Mouse (Mus musculus) left cerebral cortex, adult 2 months (tissue): ENCODE results near the gene Npnt. TPM values are rescaled to one million over a fixed set of nuclear protein-coding genes. Genes with fewer than 3 reads are reported as not detected.

ENCODE experiments used
- DNase-seq, 2 experiments: peaks; one replicate each; pipeline ENCODE4 v3.0.0; 2021 to 2022; ENCODE audit warnings: low spot score in 2 of 2, mixed read lengths in 1 of 2; ENCODE audit errors: extremely low spot score in 1 of 2
- H3K27ac ChIP-seq: fragments of 200-600 bp; 2 replicates; pipeline ENCODE4 v1.8.1; 2022
- H3K4me3 ChIP-seq: fragments of 200-600 bp; 2 replicates; pipeline ENCODE4 v1.8.1; 2022
- CTCF ChIP-seq: fragments of 200-600 bp; IDR thresholded peaks from 2 replicates; pipeline ENCODE4 v1.8.1; 2022; ENCODE audit warnings: antibody characterized with exemption, mild to moderate bottlenecking, moderate library complexity
- intact Hi-C: fragments of 180-260 bp; cut with DNase I; formaldehyde crosslinking; loops from one replicate; pipeline ENCODE4 v1.15.1; 2025
- total RNA-seq, 2 experiments: library from RNA; stranded (reverse); gene quantifications; 2 replicates each; pipeline ENCODE4 v1.2.3; 2021

Npnt gene
- total RNA-seq, 2 experiments from 2014 or later: 14.5 to 18.4 TPM

- no peak for TF ChIP-seq CTCF
- H3K4me3 ChIP-seq: no peak overlapping the region
- no peak for DNase-seq
- intact Hi-C loops: no loop called here
- H3K27ac ChIP-seq: no peak overlapping the region
These were observed 18.6 kb downstream of the Npnt start for GRCm38 (mm10) chr3:132931526-132931925.

GRCm38 (mm10) chr3:132929866-132930265 lies 20.2 kb downstream of the Npnt start:
- no peak overlapping the region for H3K27ac ChIP-seq
- intact Hi-C loops: no loop called here
- no peak overlapping the region for H3K4me3 ChIP-seq
- TF ChIP-seq CTCF: no peak
- no peak for DNase-seq

GRCm38 (mm10) chr3:132928186-132928585 lies 21.9 kb downstream of the Npnt start:
- no peak for DNase-seq
- intact Hi-C loops: no loop called here
- Histone ChIP-seq H3K27ac (no peak overlapping the region), H3K4me3 (no peak overlapping the region)
- no peak for TF ChIP-seq CTCF

- H3K4me3 ChIP-seq: no peak overlapping the region
- no peak overlapping the region for H3K27ac ChIP-seq
- DNase-seq: no peak
- TF ChIP-seq CTCF: no peak
- intact Hi-C loops: no loop called here
These were observed 30.3 kb downstream of the Npnt start for GRCm38 (mm10) chr3:132919798-132920197.

- no peak for DNase-seq
- H3K4me3 ChIP-seq: no peak overlapping the region
- no peak for TF ChIP-seq CTCF
- H3K27ac ChIP-seq: no peak overlapping the region
- intact Hi-C loops: no loop called here
These were observed 30.9 kb downstream of the Npnt start for GRCm38 (mm10) chr3:132919240-132919639.

- DNase-seq: no peak
- no peak for TF ChIP-seq CTCF
- no peak overlapping the region for H3K27ac ChIP-seq
- intact Hi-C loops: no loop called here
- H3K4me3 ChIP-seq: no peak overlapping the region
These were observed 32.6 kb downstream of the Npnt start for GRCm38 (mm10) chr3:132917356-132918090.

GRCm38 (mm10) chr3:132915661-132916060 lies 34.4 kb downstream of the Npnt start:
- DNase-seq: no peak
- Histone ChIP-seq H3K4me3 (no peak overlapping the region), H3K27ac (no peak overlapping the region)
- TF ChIP-seq CTCF: no peak
- intact Hi-C loops: no loop called here

GRCm38 (mm10) chr3:132912420-132912819 lies 37.7 kb downstream of the Npnt start:
- Histone ChIP-seq H3K4me3 (no peak overlapping the region), H3K27ac (no peak overlapping the region)
- TF ChIP-seq CTCF: no peak
- no peak for DNase-seq
- intact Hi-C loops: no loop called here

- no peak for DNase-seq
- Histone ChIP-seq H3K4me3 (no peak overlapping the region), H3K27ac (no peak overlapping the region)
- intact Hi-C loops: no loop called here
- TF ChIP-seq CTCF: no peak
These were observed 38.4 kb downstream of the Npnt start for GRCm38 (mm10) chr3:132911716-132912115.

GRCm38 (mm10) chr3:132910727-132911126 lies 39.4 kb downstream of the Npnt start:
- Histone ChIP-seq H3K4me3 (no peak overlapping the region), H3K27ac (no peak overlapping the region)
- no peak for DNase-seq
- TF ChIP-seq CTCF: no peak
- intact Hi-C loops: no loop called here

- H3K27ac ChIP-seq: no peak overlapping the region
- no peak overlapping the region for H3K4me3 ChIP-seq
- no peak for TF ChIP-seq CTCF
- no peak for DNase-seq
- intact Hi-C loops: no loop called here
These were observed 40.4 kb downstream of the Npnt start for GRCm38 (mm10) chr3:132909736-132910135.

- no peak overlapping the region for H3K4me3 ChIP-seq
- intact Hi-C loops: no loop called here
- no peak for TF ChIP-seq CTCF
- no peak for DNase-seq
- no peak overlapping the region for H3K27ac ChIP-seq
These were observed 42.4 kb downstream of the Npnt start for GRCm38 (mm10) chr3:132907506-132908203.
